Mouse (Mus musculus) CH12.LX (cell line): Measurements from ENCODE around the gene Cfap77.

Experiments used
- BHLHE40 ChIP-seq: IDR thresholded peaks from 2 replicates; pipeline ENCODE4 v1.6.1; 2011; ENCODE audit warnings: mild to moderate bottlenecking, low read depth, low read length, improper control_type of control experiment
- CTCF ChIP-seq, 2 experiments: IDR thresholded peaks in 1 of 2; conservative IDR thresholded peaks in 1 of 2; 2 replicates each; pipeline ENCODE4 v1.5.1; 2011 to 2012; ENCODE audit warnings: low read depth in 2 of 2, low read length in 2 of 2, improper control_type of control experiment in 1 of 2, inconsistent platforms in 1 of 2, mild to moderate bottlenecking in 1 of 2, moderate library complexity in 1 of 2
- E2F4 ChIP-seq: IDR thresholded peaks from 2 replicates; pipeline ENCODE4 v1.6.1; 2011; ENCODE audit warnings: low read depth, low read length, improper control_type of control experiment; ENCODE audit not compliant: insufficient replicate concordance
- EP300 ChIP-seq: IDR thresholded peaks from 2 replicates; pipeline ENCODE4 v1.6.1; 2011; ENCODE audit warnings: low read length, improper control_type of control experiment
- HCFC1 ChIP-seq: IDR thresholded peaks from 2 replicates; pipeline ENCODE4 v1.6.1; 2012; ENCODE audit warnings: low read depth, mild to moderate bottlenecking, inconsistent platforms, low read length, improper control_type of control experiment
- JUN ChIP-seq: IDR thresholded peaks from 2 replicates; pipeline ENCODE4 v1.6.1; 2011; ENCODE audit warnings: low read depth, mild to moderate bottlenecking, low read length, improper control_type of control experiment, moderate library complexity; ENCODE audit not compliant: insufficient read depth
- MAFK ChIP-seq: IDR thresholded peaks from 2 replicates; pipeline ENCODE4 v1.6.1; 2011; ENCODE audit warnings: low read length, improper control_type of control experiment; ENCODE audit not compliant: insufficient replicate concordance
- MXI1 ChIP-seq: IDR thresholded peaks from 2 replicates; pipeline ENCODE4 v1.6.1; 2011; ENCODE audit warnings: mild to moderate bottlenecking, low read depth, low read length, improper control_type of control experiment
- POLR2A ChIP-seq: IDR thresholded peaks from 2 replicates; pipeline ENCODE4 v1.6.1; 2011; ENCODE audit warnings: low read depth, mild to moderate bottlenecking, improper control_type of control experiment, low read length
- POLR2AphosphoS2 ChIP-seq: IDR thresholded peaks from 2 replicates; pipeline ENCODE4 v1.6.1; 2011; ENCODE audit warnings: low read depth, low read length, improper control_type of control experiment
- TCF12 ChIP-seq: IDR thresholded peaks from 2 replicates; pipeline ENCODE4 v1.6.1; 2014; ENCODE audit warnings: low read depth, mild to moderate bottlenecking, inconsistent platforms, low read length, improper control_type of control experiment

GRCm38 (mm10) chr2:29052943-29053454 lies 1.9 kb downstream of the Cfap77 start:
- TF ChIP-seq CTCF (conservative IDR thresholded peaks at IDR 0.05 in 1 of 2, IDR thresholded peaks at IDR 0.05 in 1 of 2; ENCODE audit: low read depth in 2 of 2, low read length in 2 of 2): peak; percentile 87 to 89
- no peak for TF ChIP-seq POLR2AphosphoS2
- no peak for TF ChIP-seq MAFK
- TF ChIP-seq EP300: no peak
- no peak for TF ChIP-seq TCF12
- TF ChIP-seq JUN: no peak
- TF ChIP-seq POLR2A: no peak
- no peak for TF ChIP-seq HCFC1
- no peak for TF ChIP-seq E2F4
- no peak for TF ChIP-seq MXI1
- TF ChIP-seq BHLHE40: no peak
